ENCODE assay signal across 31 mouse cellular contexts in the genomic region with DNA sequence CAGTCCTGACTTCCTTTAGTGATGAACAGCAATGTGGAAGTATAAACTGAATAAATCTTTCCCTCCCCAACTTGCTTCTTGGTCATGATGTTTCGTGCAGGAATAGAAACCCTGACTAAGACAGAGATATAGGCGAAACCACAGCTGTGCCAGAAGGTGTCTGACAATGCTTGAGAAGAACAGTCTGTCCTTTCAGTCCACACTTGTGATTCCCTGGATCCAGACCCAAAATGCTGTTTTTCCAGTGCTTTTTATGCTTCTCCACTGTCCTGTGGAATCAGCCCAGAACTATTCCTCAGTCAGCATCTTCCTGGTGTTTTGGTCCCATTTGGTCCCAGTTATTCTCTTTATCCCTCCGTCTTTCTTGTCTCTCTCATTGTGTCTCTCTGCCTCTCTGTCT.
DNase-seq lines count a peak whose midpoint lies in the region; ATAC-seq lines count a peak whose summit lies in the region.
"Had no signal": no experiment of that assay in that cellular context is flagged by ENCODE, and none has a peak within 500 bp of the region (broad histone marks: within the 10 kb centered on the region; RNA-seq: fewer than 3 reads in every experiment).

No protein-coding gene starts in this region.

- no peaks in the 10 kb centered on the region for H3K27me3 ChIP-seq in kidney, embryonic 15.5 days
- H3K27me3 ChIP-seq: CH12.LX; embryonic facial prominence, embryonic 13.5 days; embryonic facial prominence, embryonic 15.5 days; forebrain, embryonic 12.5 days; Patski had no signal

- no peak overlapping the region for H3K27ac ChIP-seq in kidney, embryonic 15.5 days
- H3K27ac ChIP-seq: embryonic facial prominence, embryonic 13.5 days; embryonic facial prominence, embryonic 15.5 days; forebrain, embryonic 10.5 days; forebrain, embryonic 12.5 days had no signal

- no peak for ATAC-seq in kidney, embryonic 15.5 days (replicated peaks; ENCODE audit: low FRiP score)
- ATAC-seq: activated CD4-positive, CD25-positive, alpha-beta regulatory T cell, adult 4 months; CD4-positive, CD25-positive, alpha-beta regulatory T cell, adult 4 months; forebrain, embryonic 14.5 days; forebrain, embryonic 16.5 days; Patski had no signal

- WGBS in kidney, embryonic 15.5 days, result 73% methylated on average over 3 of the region's 3 CpGs

- no peak overlapping the region for H3K9ac ChIP-seq in kidney, embryonic 15.5 days
- H3K9ac ChIP-seq: embryonic facial prominence, embryonic 13.5 days; embryonic facial prominence, embryonic 15.5 days; forebrain, embryonic 12.5 days had no signal

- DNase-seq in frontal cortex, adult 2 months (ENCODE audit: extremely low spot score in 1 of 2, low spot score in 1 of 2), result peak; percentile 1 to 9
- DNase-seq in frontal cortex, postnatal 14 days (ENCODE audit: low spot score in 2 of 2), result no peak
- peak; percentile 4 for DNase-seq in left cerebral cortex, postnatal 36 days (ENCODE audit: low spot score in 2 of 2)
- no peak for DNase-seq in left cerebral cortex, adult 11 months (ENCODE audit: low spot score)
- peak; percentile 1 for DNase-seq in 3T3-L1 (ENCODE audit: low read depth, low spot score)
- DNase-seq in brain, adult 2 months (ENCODE audit: low read depth, low spot score), result peak; percentile 71
- no peak for DNase-seq in heart, postnatal 25 days (ENCODE audit: low spot score)
- DNase-seq: adrenal gland, adult 8-10 months; adrenal gland, postnatal 14 days; adrenal gland, postnatal 36 days; B cell, adult 2 months; cerebellum, adult 11 months; cerebellum, adult 18-20 months; cerebellum, adult 8-10 months; cerebellum, adult 9-11 months; cerebellum, postnatal 14 days; cerebellum, postnatal 36 days; embryo, embryonic 11 days had no signal

- H3K9me3 ChIP-seq in kidney, embryonic 15.5 days (replicated peaks), result no peaks in the 10 kb centered on the region
- H3K9me3 ChIP-seq: embryonic facial prominence, embryonic 13.5 days; embryonic facial prominence, embryonic 15.5 days; forebrain, embryonic 10.5 days; forebrain, embryonic 12.5 days; G1E had no signal

- H3K36me3 ChIP-seq in kidney, embryonic 15.5 days, result no peaks in the 10 kb centered on the region
- H3K36me3 ChIP-seq: embryonic facial prominence, embryonic 13.5 days; embryonic facial prominence, embryonic 15.5 days; forebrain, embryonic 10.5 days; forebrain, embryonic 12.5 days; G1E had no signal

- no peak overlapping the region for H3K4me2 ChIP-seq in kidney, embryonic 15.5 days
- H3K4me2 ChIP-seq: embryonic facial prominence, embryonic 13.5 days; embryonic facial prominence, embryonic 15.5 days; forebrain, embryonic 12.5 days had no signal

- no peaks in the 10 kb centered on the region for H3K4me1 ChIP-seq in kidney, embryonic 15.5 days
- H3K4me1 ChIP-seq: embryonic facial prominence, embryonic 13.5 days; embryonic facial prominence, embryonic 15.5 days; forebrain, embryonic 10.5 days; forebrain, embryonic 12.5 days had no signal

- intact Hi-C loops in left cerebral cortex, postnatal 36 days (cut with DNase I), result no loop called here
- intact Hi-C loops in heart, postnatal 25 days (cut with DNase I), result no loop called here

- no peak overlapping the region for H3K4me3 ChIP-seq in kidney, embryonic 15.5 days (replicated peaks)
- H3K4me3 ChIP-seq: embryonic facial prominence, embryonic 13.5 days; embryonic facial prominence, embryonic 15.5 days; erythroblast, embryonic 14.5 days; forebrain, embryonic 10.5 days; forebrain, embryonic 12.5 days had no signal

Comparison
In these comparisons a context has a peak if more than half of its experiments do, and no peak if none do; other contexts are left out.
1. DNase-seq: peak in frontal cortex, adult 2 months (2 of 2), left cerebral cortex, postnatal 36 days (2 of 2), 3T3-L1 (single experiment) and brain, adult 2 months (single experiment); none in frontal cortex, postnatal 14 days (0 of 2), left cerebral cortex, adult 11 months (single experiment) and heart, postnatal 25 days (single experiment).